Mouse (Mus musculus) ES-E14 (cell line): ENCODE results near the gene Jmjd8. TPM values are rescaled to one million over a fixed set of nuclear protein-coding genes. Genes with fewer than 3 reads are reported as not detected.
A peak's percentile ranks its signal among the peaks of the same experiment; 100 is the strongest.

Experiments
- DNase-seq: peaks from one replicate; pipeline ENCODE4 v3.0.0-alpha.2; 2013; ENCODE audit warnings: low read depth, low spot score
- H3K27ac ChIP-seq: 2 replicates; pipeline ENCODE4 v1.5.1; 2012; ENCODE audit warnings: low read depth, mild to moderate bottlenecking, low read length, moderate library complexity, mixed read lengths; ENCODE audit not compliant: poor library complexity, insufficient read depth, severe bottlenecking
- H3K36me3 ChIP-seq: 2 replicates; pipeline ENCODE4 v1.6.1; 2012; ENCODE audit warnings: mild to moderate bottlenecking, low read length, moderate library complexity, mixed read lengths; ENCODE audit not compliant: control insufficient read depth, poor library complexity, insufficient read depth, severe bottlenecking
- H3K4me1 ChIP-seq, 2 experiments: fragments of 150-350 bp in 1 of 2; sonication (generic) in 1 of 2; 2 replicates each; pipeline ENCODE4 v1.6.1; 2012; ENCODE audit warnings: low read length in 2 of 2, mild to moderate bottlenecking in 1 of 2, mixed read lengths in 1 of 2; ENCODE audit not compliant: control insufficient read depth in 2 of 2, insufficient read depth in 2 of 2, poor library complexity in 1 of 2
- H3K4me3 ChIP-seq, 2 experiments: fragments of 150-350 bp in 1 of 2; sonication (generic) in 1 of 2; 2 replicates each; pipeline ENCODE4 v1.5.1; 2012; ENCODE audit warnings: low read length in 2 of 2, low read depth in 1 of 2, mild to moderate bottlenecking in 1 of 2, mixed read lengths in 1 of 2; ENCODE audit not compliant: insufficient read depth in 1 of 2, poor library complexity in 1 of 2, severe bottlenecking in 1 of 2
- H3K9ac ChIP-seq: 2 replicates; pipeline ENCODE4 v1.6.1; 2012; ENCODE audit warnings: low read depth, mild to moderate bottlenecking, low read length, mixed read lengths; ENCODE audit not compliant: poor library complexity, insufficient read depth, severe bottlenecking
- H3K9me3 ChIP-seq: fragments of 150-350 bp; sonication (generic); 2 replicates; pipeline ENCODE4 v1.6.1; 2012; ENCODE audit warnings: low read depth, mild to moderate bottlenecking, low read length; ENCODE audit not compliant: control insufficient read depth, insufficient read depth
- CHD2 ChIP-seq: IDR thresholded peaks from 2 replicates; pipeline ENCODE4 v1.6.1; 2014; ENCODE audit warnings: mild to moderate bottlenecking, low read depth, low read length, inconsistent platforms
- HCFC1 ChIP-seq: IDR thresholded peaks from 2 replicates; pipeline ENCODE4 v1.6.1; 2012; ENCODE audit warnings: low read length, inconsistent platforms, borderline replicate concordance; ENCODE audit not compliant: insufficient read depth
- MAFK ChIP-seq: IDR thresholded peaks from 2 replicates; pipeline ENCODE4 v1.6.1; 2014; ENCODE audit warnings: mild to moderate bottlenecking, low read depth, low read length, inconsistent platforms; ENCODE audit not compliant: insufficient read depth
- ZC3H11A ChIP-seq: IDR thresholded peaks from 2 replicates; pipeline ENCODE4 v1.6.1; 2012; ENCODE audit warnings: low read depth, mild to moderate bottlenecking, inconsistent platforms, low read length, borderline replicate concordance
- ZNF384 ChIP-seq: IDR thresholded peaks from 2 replicates; pipeline ENCODE4 v1.6.1; 2012; ENCODE audit warnings: low read depth, low read length, inconsistent platforms
- in situ Hi-C, 2 experiments: fragments of 600-800 bp; cut with MboI; formaldehyde crosslinking; loops; one replicate each; pipeline ENCODE4 v1.15.1; 2025; ENCODE audit warnings: low sequenced_read_pairs in 2 of 2, inconsistent platforms in 1 of 2; ENCODE audit not compliant: unreplicated experiment in 2 of 2
- total RNA-seq: library from RNA; depleted of rRNA; stranded (reverse); fragments of 300-350 nt; gene quantifications from 2 replicates; pipeline ENCODE4 v1.2.3, GENCODE M21; 2012

Jmjd8 gene
- total RNA-seq, 1 experiment, result 25.1 TPM

DNA sequence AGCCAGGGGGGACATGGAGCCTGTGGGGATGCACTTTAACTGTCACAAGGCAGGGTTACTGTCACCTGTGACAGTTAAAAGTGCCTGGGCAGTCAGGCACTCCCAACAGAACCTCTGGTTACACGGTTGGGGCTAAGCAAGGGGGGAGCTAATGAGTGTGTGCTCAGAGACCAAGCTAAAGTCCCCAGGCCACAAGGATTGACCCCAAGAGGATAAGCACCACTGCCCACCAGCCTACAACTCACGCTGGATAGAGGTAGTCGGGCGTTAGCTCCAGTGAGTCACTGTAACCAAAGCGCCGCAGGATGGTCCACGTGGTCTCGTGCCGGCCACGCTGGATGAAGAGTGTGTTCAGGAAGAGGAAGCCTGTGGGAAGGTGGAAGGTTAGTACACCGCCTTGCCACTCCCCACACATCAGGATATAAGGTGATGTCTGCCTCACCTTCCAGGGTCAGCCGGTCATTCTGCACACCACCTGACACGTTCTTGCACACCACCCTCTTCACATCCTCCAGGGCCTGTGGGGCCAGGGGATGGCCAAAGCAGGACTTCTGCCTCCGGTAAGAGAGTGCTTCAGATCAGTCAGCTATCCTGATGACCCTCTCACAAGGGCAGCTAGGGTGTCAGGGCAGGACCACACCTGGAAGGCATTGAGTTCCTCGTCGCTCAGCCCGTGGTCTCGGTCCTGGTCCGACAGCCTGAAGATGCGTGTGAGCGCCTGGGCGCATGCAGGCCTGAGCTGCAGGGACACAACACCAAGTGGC lies 12.6 kb downstream of the Jmjd8 start, which contains the start of gene Gm20683:
Gm20683 (minus strand) TSS at position 647 of the 764 bp plus-strand sequence.
- no peak for DNase-seq
- H3K9ac ChIP-seq, result no peak within 1 kb of the TSS
- no peak within 1 kb of the TSS for H3K4me3 ChIP-seq
- peaks cover 49% of the 10 kb centered on the region for H3K36me3 ChIP-seq
- H3K9me3 ChIP-seq, result no peaks in the 10 kb centered on the region
- H3K27ac ChIP-seq, result no peak within 1 kb of the TSS
- in situ Hi-C loops, result no loop called here
- TF ChIP-seq ZC3H11A (no peak), MAFK (no peak), CHD2 (no peak), HCFC1 (no peak), ZNF384 (no peak)
- H3K4me1 ChIP-seq, result peaks cover 2 to 14% of the 10 kb centered on the region in 2 experiments; a peak in 1 of 4 replicates

- in situ Hi-C loops, result no loop called here
- TF ChIP-seq CHD2 (no peak), HCFC1 (no peak)
- Histone ChIP-seq H3K9me3 (no peaks in the 10 kb centered on the region), H3K4me1 (peaks cover 2 to 9% of the 10 kb centered on the region in 2 experiments; a peak in 1 of 4 replicates), H3K27ac (no peak overlapping the region), H3K36me3 (peaks cover 49% of the 10 kb centered on the region), H3K4me3 (no peak overlapping the region), H3K9ac (no peak overlapping the region)
- DNase-seq, result no peak
Measured at GRCm38 (mm10) chr17:25842509-25842908, 13.8 kb downstream of the Jmjd8 start.

- no peak for DNase-seq
- H3K4me3 ChIP-seq, result peak overlapping the region in 1 of 2 experiments; percentile 88; a peak in 1 of 4 replicates
- in situ Hi-C loops, result no loop called here
- no peaks in the 10 kb centered on the region for H3K9me3 ChIP-seq
- peaks cover 44% of the 10 kb centered on the region for H3K36me3 ChIP-seq
- TF ChIP-seq HCFC1, result no peak
- TF ChIP-seq CHD2, result no peak
- TF ChIP-seq MAFK, result no peak
- no peak for TF ChIP-seq ZC3H11A
- TF ChIP-seq ZNF384, result no peak
- H3K9ac ChIP-seq, result no peak overlapping the region
- no peak overlapping the region for H3K27ac ChIP-seq
- H3K4me1 ChIP-seq, result peaks cover 2 to 6% of the 10 kb centered on the region in 2 experiments; a peak in 1 of 4 replicates
Measured at GRCm38 (mm10) chr17:25843122-25843521, 14.5 kb downstream of the Jmjd8 start.

GRCm38 (mm10) chr17:25843636-25844395 lies 15.1 kb downstream of the Jmjd8 start:
- in situ Hi-C loops, result no loop called here
- no peak for DNase-seq
- H3K9me3 ChIP-seq, result no peaks in the 10 kb centered on the region
- peaks cover 2 to 6% of the 10 kb centered on the region in 2 experiments; a peak in 1 of 4 replicates for H3K4me1 ChIP-seq
- peak overlapping the region; percentile 22; the same call in 1 of the 2 replicates for H3K27ac ChIP-seq
- TF ChIP-seq CHD2 (no peak), HCFC1 (no peak)
- peak overlapping the region; percentile 88 to 93 for H3K4me3 ChIP-seq
- peaks cover 42% of the 10 kb centered on the region for H3K36me3 ChIP-seq
- H3K9ac ChIP-seq, result peak overlapping the region; percentile 94
